Mouse (Mus musculus) spleen, adult 2 months (tissue): ENCODE results near the gene Trim3. TPM values are rescaled to one million over a fixed set of nuclear protein-coding genes. Genes with fewer than 3 reads are reported as not detected.

Experiments used
- DNase-seq, 2 experiments: peaks; one replicate each; pipeline versions ENCODE4 v3.0.0 to v3.0.0-alpha.2; 2012 to 2021; ENCODE audit warnings: low spot score in 2 of 2, low read depth in 1 of 2
- H3K27ac ChIP-seq: fragments of 200-500 bp; 2 replicates; pipeline ENCODE4 v1.5.1; 2012; ENCODE audit warnings: low read length, inconsistent platforms; ENCODE audit not compliant: insufficient read depth
- H3K27me3 ChIP-seq: fragments of 200-500 bp; 2 replicates; pipeline ENCODE4 v1.6.1; 2012; ENCODE audit warnings: mild to moderate bottlenecking, moderate library complexity, low read length, inconsistent platforms; ENCODE audit not compliant: control insufficient read depth, insufficient read depth
- H3K36me3 ChIP-seq: fragments of 200-500 bp; 2 replicates; pipeline ENCODE4 v1.6.1; 2012; ENCODE audit warnings: mild to moderate bottlenecking, low read length, inconsistent platforms; ENCODE audit not compliant: control insufficient read depth, insufficient read depth
- H3K4me1 ChIP-seq: fragments of 200-500 bp; 2 replicates; pipeline ENCODE4 v1.6.1; 2011; ENCODE audit warnings: inconsistent platforms; ENCODE audit not compliant: control insufficient read depth, insufficient read depth, insufficient read length
- H3K4me3 ChIP-seq: fragments of 200-500 bp; 2 replicates; pipeline ENCODE4 v1.5.1; 2011; ENCODE audit warnings: mild to moderate bottlenecking, inconsistent platforms; ENCODE audit not compliant: insufficient read depth, insufficient read length; ENCODE audit errors: extremely low read depth
- CTCF ChIP-seq: fragments of 200-500 bp; IDR thresholded peaks from 2 replicates; pipeline ENCODE4 v1.5.1; 2011; ENCODE audit warnings: mild to moderate bottlenecking, inconsistent platforms; ENCODE audit not compliant: insufficient read depth, insufficient read length, insufficient replicate concordance; ENCODE audit errors: extremely low read depth
- POLR2A ChIP-seq: fragments of 200-500 bp; IDR thresholded peaks from 2 replicates; pipeline ENCODE4 v1.6.1; 2011; ENCODE audit warnings: low read depth, low read length, inconsistent platforms
- WGBS: fragments of 180-500 bp; shearing (Covaris S2); methylation state at CpG from one replicate; pipeline ENCODE4 v1.1.7; 2018; 5-methylcytosine and 5-hydroxymethylcytosine counted together
- polyA plus RNA-seq: library from polyadenylated mRNA; depleted of rRNA; stranded (reverse); fragments of >200 nt; gene quantifications from 2 replicates; pipeline ENCODE4 v1.2.3, GENCODE M21; 2012

Trim3 gene
- polyA plus RNA-seq, 1 experiment, result 25.4 TPM

DNA sequence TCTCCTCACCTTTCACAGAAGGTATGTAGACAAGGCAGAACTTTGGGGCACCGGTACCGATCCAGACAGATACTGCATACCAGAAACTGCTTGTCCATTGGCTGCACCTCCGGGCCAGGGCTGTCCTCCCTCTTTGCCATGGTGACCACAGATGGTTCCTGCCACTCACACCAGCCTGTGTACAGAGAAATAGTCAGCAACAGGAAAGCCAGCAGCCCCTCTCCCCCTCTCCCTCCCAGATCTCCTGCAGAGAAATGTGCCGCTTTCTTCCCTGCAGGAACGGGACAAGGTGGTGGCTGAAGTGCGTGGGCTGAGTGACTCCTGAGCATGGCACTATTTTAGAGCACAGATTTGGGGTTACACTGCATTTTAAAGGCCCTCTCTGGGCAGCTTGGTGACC, 8.0 kb downstream of the Trim3 start:
- no peak for TF ChIP-seq CTCF
- TF ChIP-seq POLR2A, result no peak
- no peak for DNase-seq
- Histone ChIP-seq H3K27me3 (no peaks in the 10 kb centered on the region), H3K27ac (no peak overlapping the region), H3K4me1 (peaks cover 6% of the 10 kb centered on the region), H3K36me3 (no peaks in the 10 kb centered on the region), H3K4me3 (no peak overlapping the region)
- 86% methylated on average over 6 of the region's 6 CpGs for WGBS

DNA sequence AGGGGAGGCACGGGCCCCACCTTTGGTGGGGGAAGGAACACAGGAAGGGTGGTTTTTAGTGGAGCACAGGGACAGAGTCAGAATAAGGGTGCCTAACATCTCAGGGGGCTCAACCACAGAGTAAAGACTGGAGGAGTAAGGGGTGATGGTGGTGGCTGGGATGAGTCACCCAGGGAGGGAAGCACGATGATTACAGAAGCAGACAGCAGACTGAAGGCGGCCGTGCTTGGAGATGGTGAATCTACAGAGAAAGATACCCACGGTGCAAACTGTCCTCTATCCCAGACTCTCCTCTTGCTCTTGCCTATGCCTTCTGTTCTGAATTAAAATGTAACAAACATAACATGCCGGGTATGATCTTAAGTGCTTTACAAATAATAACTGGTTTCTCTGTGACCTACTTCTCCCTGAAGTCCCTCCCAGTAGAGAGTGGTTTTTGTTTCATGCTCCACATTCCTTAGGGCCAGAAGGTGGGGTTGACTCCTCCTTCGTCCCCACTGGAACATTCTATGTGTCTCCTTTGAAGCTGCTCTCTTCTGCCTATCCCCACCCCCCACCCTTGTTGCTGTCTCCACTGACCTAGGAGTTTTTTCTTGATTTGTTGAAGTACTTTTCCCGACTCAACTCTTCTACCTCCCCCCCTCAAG, 11.6 kb downstream of the Trim3 start:
- TF ChIP-seq POLR2A (no peak), CTCF (no peak)
- Histone ChIP-seq H3K27ac (no peak overlapping the region), H3K36me3 (peaks cover 8% of the 10 kb centered on the region), H3K27me3 (no peaks in the 10 kb centered on the region), H3K4me3 (no peak overlapping the region), H3K4me1 (no peaks in the 10 kb centered on the region)
- no peak for DNase-seq
- 85% methylated on average over 8 of the region's 8 CpGs for WGBS

DNA sequence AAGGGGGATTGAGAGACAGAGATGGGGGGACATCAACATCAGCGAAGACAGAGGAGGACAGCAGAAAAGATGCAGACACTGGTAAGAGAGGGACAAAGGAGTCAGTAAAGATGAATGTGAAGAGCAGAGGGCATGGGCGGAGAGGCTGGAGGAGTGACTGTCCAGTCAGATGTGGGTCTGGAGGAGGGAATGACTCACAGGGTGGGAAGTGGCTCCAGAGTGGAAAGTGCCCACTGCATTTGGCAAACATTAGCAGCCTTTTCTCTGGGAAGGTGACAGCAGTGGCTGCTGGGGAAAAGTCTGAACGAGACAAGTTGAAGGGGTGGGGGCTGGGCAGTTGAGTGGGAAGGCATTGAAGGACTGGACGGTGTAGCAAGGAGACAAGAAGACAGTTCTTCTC, 12.3 kb downstream of the Trim3 start:
- 90% methylated on average over 4 of the region's 4 CpGs for WGBS
- Histone ChIP-seq H3K4me3 (no peak overlapping the region), H3K36me3 (peaks cover 8% of the 10 kb centered on the region), H3K4me1 (no peaks in the 10 kb centered on the region), H3K27ac (no peak overlapping the region), H3K27me3 (no peaks in the 10 kb centered on the region)
- no peak for TF ChIP-seq CTCF
- TF ChIP-seq POLR2A, result no peak
- DNase-seq, result no peak

DNA sequence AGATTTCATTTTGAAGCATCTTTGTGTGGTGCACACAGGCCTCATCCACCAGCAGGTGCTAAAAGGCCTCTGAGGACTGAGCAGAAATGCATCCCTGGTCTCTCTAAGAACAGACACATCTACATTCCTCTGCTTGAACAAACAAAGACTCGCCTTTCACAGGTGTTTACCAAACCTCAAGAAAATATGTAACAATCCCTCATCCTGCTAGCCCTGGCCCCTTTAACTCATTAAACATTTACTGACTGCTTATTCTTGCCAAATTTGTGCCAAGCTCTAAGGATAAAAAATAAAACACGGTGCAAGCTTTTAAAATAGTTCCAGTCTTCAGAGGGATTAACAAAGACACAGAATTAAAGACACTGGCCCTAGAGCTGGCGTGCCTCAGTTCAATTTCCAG, 13.7 kb downstream of the Trim3 start:
- Histone ChIP-seq H3K27ac (no peak overlapping the region), H3K27me3 (no peaks in the 10 kb centered on the region), H3K36me3 (peaks cover 8% of the 10 kb centered on the region), H3K4me1 (no peaks in the 10 kb centered on the region), H3K4me3 (no peak overlapping the region)
- no peak for TF ChIP-seq CTCF
- DNase-seq, result no peak
- 89% methylated on average over 3 of the region's 3 CpGs for WGBS

DNA sequence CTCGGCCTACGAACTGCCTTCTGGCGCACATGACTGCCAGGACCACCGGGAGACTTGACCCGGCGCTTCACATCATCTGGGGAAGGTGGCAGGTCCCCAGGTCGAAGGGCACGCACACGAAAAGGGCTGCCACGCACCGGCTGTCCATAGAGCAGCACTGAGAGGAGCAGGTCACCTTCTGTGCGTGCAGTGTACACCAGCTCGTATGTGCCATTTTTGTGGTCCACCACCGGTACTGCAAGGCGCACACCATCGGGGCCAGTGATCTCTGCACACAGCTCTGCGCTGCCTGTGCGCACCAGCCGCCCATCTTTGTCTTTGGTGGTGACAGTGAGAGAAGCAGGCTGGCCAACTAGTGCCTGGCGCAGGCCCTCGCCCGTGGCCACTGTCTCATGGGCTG, 15.6 kb downstream of the Trim3 start:
- no peaks in the 10 kb centered on the region for H3K4me1 ChIP-seq

DNA sequence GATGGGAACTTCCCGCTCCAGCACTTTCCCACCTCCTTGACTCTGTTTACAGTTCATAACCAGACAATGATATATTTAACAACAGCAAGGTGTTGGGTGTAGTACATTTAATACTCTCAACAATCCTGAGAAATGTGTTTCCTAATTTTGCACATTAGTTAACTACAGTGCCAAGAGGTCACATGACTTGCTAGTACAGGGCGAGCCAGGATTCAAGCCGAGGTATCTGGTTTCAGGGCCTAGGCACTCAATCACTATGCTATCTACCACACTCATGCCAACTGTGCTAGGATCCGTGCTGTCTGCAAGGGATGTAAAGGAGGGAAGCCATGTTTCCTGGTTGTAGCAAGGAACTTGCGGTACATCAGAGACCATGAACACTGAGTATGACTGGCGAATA, 16.8 kb downstream of the Trim3 start:
- TF ChIP-seq POLR2A, result no peak
- no peak for TF ChIP-seq CTCF
- no peaks in the 10 kb centered on the region for H3K27me3 ChIP-seq
- no peak overlapping the region for H3K4me3 ChIP-seq
- 90% methylated on average over 6 of the region's 6 CpGs for WGBS
- H3K27ac ChIP-seq, result no peak overlapping the region
- H3K36me3 ChIP-seq, result peaks cover 8% of the 10 kb centered on the region
- DNase-seq, result no peak
- no peaks in the 10 kb centered on the region for H3K4me1 ChIP-seq

More for the DNA sequence above, 15.6 kb downstream of the Trim3 start:
- Histone ChIP-seq H3K36me3 (peaks cover 8% of the 10 kb centered on the region), H3K27ac (no peak overlapping the region), H3K27me3 (no peaks in the 10 kb centered on the region), H3K4me3 (no peak overlapping the region)
- TF ChIP-seq POLR2A, result no peak
- TF ChIP-seq CTCF, result no peak
- DNase-seq, result no peak
- 93% methylated on average over 22 of the region's 22 CpGs for WGBS

DNA sequence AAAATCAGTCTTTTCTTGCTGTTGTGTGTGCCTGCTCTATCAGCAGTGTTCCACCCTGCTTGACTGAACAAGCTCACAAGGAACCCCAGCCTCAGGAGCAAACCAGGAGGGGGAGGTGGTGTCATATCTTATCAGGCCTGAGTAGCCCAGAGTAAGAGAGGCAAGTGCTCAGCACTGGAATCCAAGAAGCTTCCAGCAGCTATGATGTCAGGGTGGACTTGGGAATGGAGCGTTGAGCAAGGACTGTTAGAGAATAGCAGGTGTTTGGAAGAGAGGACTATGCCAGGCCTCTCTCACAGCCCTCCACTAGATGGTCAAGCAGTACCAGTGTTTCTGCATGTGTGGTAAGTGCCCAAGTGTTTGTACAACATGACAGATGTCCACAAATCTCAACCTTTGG, 17.7 kb downstream of the Trim3 start:
- Histone ChIP-seq H3K36me3 (peaks cover 8% of the 10 kb centered on the region), H3K4me3 (no peak overlapping the region), H3K4me1 (no peaks in the 10 kb centered on the region), H3K27ac (no peak overlapping the region), H3K27me3 (no peaks in the 10 kb centered on the region)
- no peak for DNase-seq
- TF ChIP-seq CTCF, result no peak
- TF ChIP-seq POLR2A, result no peak
- 100% methylated on average over 1 of the region's 1 CpGs for WGBS
